ENCODE assay signal across 8 mouse cellular contexts in the genomic region with DNA sequence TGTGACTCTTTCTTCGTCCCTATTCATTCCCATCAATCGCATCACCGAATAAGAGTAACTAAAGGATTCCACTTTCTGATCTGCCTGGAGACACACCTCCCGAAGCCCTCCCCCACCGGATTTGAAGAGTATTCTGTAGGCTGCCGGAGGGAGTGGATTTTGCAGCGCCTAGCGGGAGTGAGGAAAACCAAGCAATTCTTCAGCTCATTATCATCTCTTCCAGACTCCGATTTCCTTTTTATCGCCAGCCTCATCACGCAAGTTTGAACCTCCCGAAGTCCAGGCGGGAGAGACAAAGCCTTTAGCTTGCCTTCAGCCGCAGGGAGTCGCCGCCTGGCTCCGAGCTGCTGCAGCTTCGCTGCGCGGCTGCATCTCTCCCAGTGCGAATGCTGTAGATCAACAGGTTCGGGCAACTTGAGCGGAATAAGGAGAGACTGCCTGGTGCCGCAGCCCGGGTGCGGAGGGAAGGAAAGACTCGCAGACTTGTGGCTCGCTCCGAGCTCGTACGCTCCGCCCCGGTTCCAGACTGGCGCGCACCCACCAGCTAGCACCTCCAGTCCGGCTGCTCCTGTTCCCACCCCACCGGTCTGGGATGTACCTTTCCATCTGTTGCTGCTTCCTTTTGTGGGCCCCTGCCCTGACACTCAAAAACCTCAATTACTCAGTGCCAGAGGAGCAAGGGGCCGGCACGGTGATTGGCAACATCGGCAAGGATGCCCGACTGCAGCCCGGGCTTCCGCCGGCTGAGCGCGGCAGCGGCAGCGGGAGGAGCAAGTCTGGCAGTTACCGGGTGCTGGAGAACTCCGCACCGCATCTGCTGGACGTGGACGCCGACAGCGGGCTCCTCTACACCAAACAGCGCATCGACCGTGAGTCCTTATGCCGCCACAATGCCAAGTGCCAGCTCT. TPM values are rescaled to one million over a fixed set of nuclear protein-coding genes. Genes with fewer than 3 reads are reported as not detected.
DNase-seq lines count a peak whose midpoint lies in the region; ATAC-seq and TF ChIP-seq lines count a peak whose summit lies in the region.

No protein-coding gene starts in this region.

- peak overlapping the region; percentile 76 for H3K4me2 ChIP-seq in forebrain, embryonic 16.5 days (ENCODE audit: low read length)
- peak overlapping the region; percentile 58 for H3K4me2 ChIP-seq in lung, postnatal 0 days (replicated peaks; ENCODE audit: low read depth, low read length)

- 0 out of 2 replicates have a peak, but pooled peaks cover 3% of the 10 kb centered on the region for H3K27me3 ChIP-seq in forebrain, embryonic 16.5 days (replicated peaks; ENCODE audit: control insufficient read depth, insufficient read depth, low read length)
- H3K27me3 ChIP-seq in lung, postnatal 0 days (replicated peaks; ENCODE audit: insufficient read depth, low read length) = peaks cover 19% of the 10 kb centered on the region

- H3K4me3 ChIP-seq in forebrain, embryonic 16.5 days (replicated peaks; ENCODE audit: low read length) = peak overlapping the region; percentile 74
- H3K4me3 ChIP-seq in lung, postnatal 0 days (ENCODE audit: low read depth, low read length) = peak overlapping the region; percentile 45

- no peaks in the 10 kb centered on the region for H3K36me3 ChIP-seq in forebrain, embryonic 16.5 days (ENCODE audit: control insufficient read depth, insufficient read depth)
- H3K36me3 ChIP-seq in lung, postnatal 0 days (ENCODE audit: insufficient read depth, low read length) = no peaks in the 10 kb centered on the region

- peaks cover 22% of the 10 kb centered on the region for H3K4me1 ChIP-seq in forebrain, embryonic 16.5 days (replicated peaks; ENCODE audit: control insufficient read depth, insufficient read depth, low read length)
- H3K4me1 ChIP-seq in lung, postnatal 0 days (ENCODE audit: insufficient read depth, low read depth, low read length) = peaks cover 6% of the 10 kb centered on the region; the same call in 1 of the 2 replicates

- H3K9ac ChIP-seq in forebrain, embryonic 16.5 days (replicated peaks; ENCODE audit: low read depth, low read length) = peak overlapping the region; percentile 52
- peak overlapping the region; percentile 48 for H3K9ac ChIP-seq in lung, postnatal 0 days (replicated peaks; ENCODE audit: low read depth)

- TF ChIP-seq EP300 in lung, postnatal 0 days (IDR thresholded peaks at IDR 0.05) = no peak

- peak; percentile 9 for ATAC-seq in forebrain, embryonic 16.5 days
- ATAC-seq in lung, postnatal 0 days = no peak
- ATAC-seq in CD4-positive, CD25-positive, alpha-beta regulatory T cell, adult 4 months = no peak

- H3K9me3 ChIP-seq in forebrain, embryonic 16.5 days (ENCODE audit: control insufficient read depth, low read length) = no peaks in the 10 kb centered on the region
- no peaks in the 10 kb centered on the region for H3K9me3 ChIP-seq in lung, postnatal 0 days (ENCODE audit: low read length)

- no peak for TF ChIP-seq CTCF in lung, postnatal 0 days (IDR thresholded peaks at IDR 0.05)

- H3K27ac ChIP-seq in forebrain, embryonic 16.5 days (ENCODE audit: low read length) = peak overlapping the region; percentile 49
- H3K27ac ChIP-seq in lung, postnatal 0 days (ENCODE audit: low read length) = peak overlapping the region; percentile 45

- under 1% methylated on average over 59 of the region's 59 CpGs for WGBS in forebrain, embryonic 16.5 days
- WGBS in lung, postnatal 0 days = under 1% methylated on average over 59 of the region's 59 CpGs

- peak; percentile 43 for DNase-seq in MN1 (ENCODE audit: low spot score)
- peak; percentile 76 for DNase-seq in brain, adult 2 months (ENCODE audit: low read depth, low spot score)
- peak; percentile 21 for DNase-seq in heart, postnatal 4 days
- DNase-seq in layer of hippocampus, adult 8-10 months (ENCODE audit: low spot score in 2 of 2) = peak; percentile 38 to 55
- no peak for DNase-seq in lung, postnatal 0 days (ENCODE audit: low spot score)
- peak; percentile 31 to 53 for DNase-seq in right cerebral cortex, postnatal 36 days (ENCODE audit: low spot score in 2 of 2)

RNA-seq across cellular contexts. Expression of gene Pcdh17, which starts 2.4 kb away (rescaled TPM):
- polyA plus RNA-seq in forebrain, embryonic 16.5 days (2015; fragmentation: Nextera tagmentation; extraction: Ambion mirVana) = 16.2 and 23.3 TPM in 2 replicates
- total RNA-seq in heart, postnatal 4 days (2021) = 10 to 100 TPM; 20.3 to 21.4 TPM
- 10 to 100 TPM; 37.0 to 43.3 (median 40.7) TPM for total RNA-seq in layer of hippocampus, adult 8-10 months (2022)
- 16.6 and 24.8 TPM in 2 replicates for polyA plus RNA-seq in lung, postnatal 0 days (2015; fragmentation: Nextera tagmentation; extraction: Ambion mirVana)
- under 1 TPM; 0.13 TPM for polyA plus RNA-seq in CD4-positive, CD25-positive, alpha-beta regulatory T cell, adult 4 months (2017; shearing (Covaris generic))

Comparison
In these comparisons a context has a peak if more than half of its experiments do, and no peak if none do; other contexts are left out.
1. RNA of gene Pcdh17, which starts 2.4 kb away (polyA plus RNA-seq): 16.2 to 23.3 TPM in forebrain, embryonic 16.5 days and 16.6 to 24.8 TPM in lung, postnatal 0 days; 0.13 TPM in CD4-positive, CD25-positive, alpha-beta regulatory T cell, adult 4 months; every median in the first group is over 10 times any median in the second.